Mouse (Mus musculus): Measurements from ENCODE around the gene Atp5s. TPM values are rescaled to one million over a fixed set of nuclear protein-coding genes. Genes with fewer than 3 reads are reported as not detected.
A peak's percentile ranks its signal among the peaks of the same experiment; 100 is the strongest.

Gene Atp5s
- total RNA-seq (2021): 14.4 and 15.6 TPM in 2 replicates
- long read RNA-seq, partial matches to known transcripts: 6 of 10 reads
- long read RNA-seq, other reads (novel, unspliced or antisense): 3 of 10 reads

- peak; percentile 97 for DNase-seq
Measured at GRCm38 (mm10) chr12:69724711-69725460, at the start of gene Atp5s, which contains the start of gene L2hgdh. Atp5s (plus strand) TSS chr12:69724950. L2hgdh (minus strand) TSS chr12:69724873.

GRCm38 (mm10) chr12:69676157-69676556 is 48.6 kb upstream of the Atp5s start:
- DNase-seq: no peak

- peak; percentile 47 for DNase-seq
Measured at GRCm38 (mm10) chr12:69680635-69681565, 43.9 kb upstream of the Atp5s start.

- peak; percentile 73 for DNase-seq
Measured at GRCm38 (mm10) chr12:69681566-69682061, 43.1 kb upstream of the Atp5s start, which contains the start of gene Sos2. Sos2 (minus strand) TSS chr12:69681852.

- peak; percentile 91 for DNase-seq
Measured at GRCm38 (mm10) chr12:69682065-69682787, 42.5 kb upstream of the Atp5s start.

GRCm38 (mm10) chr12:69682788-69683419 is 41.8 kb upstream of the Atp5s start:
- no peak for DNase-seq

- peak; percentile 88 for DNase-seq
Measured at GRCm38 (mm10) chr12:69683537-69683936, 41.2 kb upstream of the Atp5s start.

GRCm38 (mm10) chr12:69688368-69688767 is 36.4 kb upstream of the Atp5s start:
- DNase-seq: no peak

- DNase-seq: no peak
Measured at GRCm38 (mm10) chr12:69689094-69689493, 35.7 kb upstream of the Atp5s start.

GRCm38 (mm10) chr12:69690714-69691113 is 34.0 kb upstream of the Atp5s start:
- DNase-seq: no peak

- no peak for DNase-seq
Measured at GRCm38 (mm10) chr12:69693471-69693870, 31.3 kb upstream of the Atp5s start.

- no peak for DNase-seq
Measured at GRCm38 (mm10) chr12:69696746-69697145, 28.0 kb upstream of the Atp5s start.

- DNase-seq: no peak
Measured at GRCm38 (mm10) chr12:69698352-69698751, 26.4 kb upstream of the Atp5s start.

- DNase-seq: no peak
Measured at GRCm38 (mm10) chr12:69704799-69705458, 19.8 kb upstream of the Atp5s start.

- no peak for DNase-seq
Measured at GRCm38 (mm10) chr12:69713628-69714027, 11.1 kb upstream of the Atp5s start.

- no peak for DNase-seq
Measured at GRCm38 (mm10) chr12:69722857-69723256, 1.9 kb upstream of the Atp5s start.

- no peak for DNase-seq
Measured at GRCm38 (mm10) chr12:69723376-69723775, 1.4 kb upstream of the Atp5s start.

- no peak for DNase-seq
Measured at GRCm38 (mm10) chr12:69724018-69724710, 586 bp upstream of the Atp5s start.

GRCm38 (mm10) chr12:69729246-69729645 is 4.5 kb downstream of the Atp5s start:
- no peak for DNase-seq

- DNase-seq: no peak
Measured at GRCm38 (mm10) chr12:69730306-69730705, 5.6 kb downstream of the Atp5s start.
